ENCODE assay signal across 8 mouse cellular contexts in genomic region chr15:52153421-52153820, GRCm38 (mm10).
A peak's percentile ranks its signal among the peaks of the same experiment; 100 is the strongest.
DNase-seq lines count a peak whose midpoint lies in the region; ATAC-seq and TF ChIP-seq lines count a peak whose summit lies in the region.

No protein-coding gene starts in this region.

- H3K27ac ChIP-seq in hindbrain, embryonic 11.5 days (ENCODE audit: low read depth, low read length) = no peak overlapping the region
- H3K27ac ChIP-seq in hindbrain, embryonic 16.5 days (ENCODE audit: low read depth, low read length) = no peak overlapping the region
- no peak overlapping the region for H3K27ac ChIP-seq in intestine, embryonic 16.5 days (ENCODE audit: low read length)

- DNase-seq in hindbrain, embryonic 11.5 days (ENCODE audit: low spot score) = peak; percentile 40
- DNase-seq in adrenal gland, postnatal 14 days = peak; percentile 37
- DNase-seq in kidney, postnatal 36 days = peak; percentile 22 to 63
- no peak for DNase-seq in thymus, postnatal 25 days

- ATAC-seq in hindbrain, embryonic 11.5 days (ENCODE audit: low FRiP score) = no peak
- ATAC-seq in hindbrain, embryonic 16.5 days = no peak
- ATAC-seq in CD4-positive, CD25-positive, alpha-beta regulatory T cell, adult 4 months = no peak
- no peak for ATAC-seq in intestine, embryonic 16.5 days

- 39% methylated on average over 5 of the region's 5 CpGs for WGBS in hindbrain, embryonic 11.5 days
- 31% methylated on average over 5 of the region's 5 CpGs for WGBS in hindbrain, embryonic 16.5 days
- 30% methylated on average over 5 of the region's 5 CpGs for WGBS in intestine, embryonic 16.5 days

- no peak overlapping the region for H3K4me2 ChIP-seq in hindbrain, embryonic 11.5 days (replicated peaks; ENCODE audit: low read depth, low read length)
- H3K4me2 ChIP-seq in hindbrain, embryonic 16.5 days (ENCODE audit: low read length) = no peak overlapping the region
- H3K4me2 ChIP-seq in intestine, embryonic 16.5 days (ENCODE audit: low read depth, low read length) = no peak overlapping the region

- TF ChIP-seq CTCF in E14TG2a.4 (conservative IDR thresholded peaks at IDR 0.05; ENCODE audit: low read length) = peak; percentile 69

- no peak overlapping the region for H3K4me3 ChIP-seq in hindbrain, embryonic 11.5 days (ENCODE audit: low read depth, low read length)
- no peak overlapping the region for H3K4me3 ChIP-seq in hindbrain, embryonic 16.5 days (ENCODE audit: low read length)
- H3K4me3 ChIP-seq in E14TG2a.4 (replicated peaks; ENCODE audit: low read length) = no peak overlapping the region
- H3K4me3 ChIP-seq in intestine, embryonic 16.5 days (ENCODE audit: low read length) = no peak overlapping the region

- no peaks in the 10 kb centered on the region for H3K36me3 ChIP-seq in hindbrain, embryonic 11.5 days (ENCODE audit: control insufficient read depth, insufficient read depth, low read length)
- H3K36me3 ChIP-seq in hindbrain, embryonic 16.5 days (ENCODE audit: control insufficient read depth, insufficient read depth, low read length) = no peaks in the 10 kb centered on the region
- H3K36me3 ChIP-seq in E14TG2a.4 (ENCODE audit: insufficient read depth, low read length) = no peaks in the 10 kb centered on the region
- no peaks in the 10 kb centered on the region for H3K36me3 ChIP-seq in intestine, embryonic 16.5 days (ENCODE audit: control insufficient read depth, insufficient read depth, low read length)

- no peak overlapping the region for H3K9ac ChIP-seq in hindbrain, embryonic 11.5 days (ENCODE audit: low read depth, low read length)
- H3K9ac ChIP-seq in hindbrain, embryonic 16.5 days (ENCODE audit: low read depth, low read length) = no peak overlapping the region
- no peak overlapping the region for H3K9ac ChIP-seq in intestine, embryonic 16.5 days (ENCODE audit: low read depth, low read length)

- no peaks in the 10 kb centered on the region for H3K9me3 ChIP-seq in hindbrain, embryonic 11.5 days (ENCODE audit: control insufficient read depth, low read length)
- H3K9me3 ChIP-seq in hindbrain, embryonic 16.5 days (ENCODE audit: control insufficient read depth, low read length) = no peaks in the 10 kb centered on the region
- no peaks in the 10 kb centered on the region for H3K9me3 ChIP-seq in E14TG2a.4 (ENCODE audit: low read length)
- H3K9me3 ChIP-seq in intestine, embryonic 16.5 days (ENCODE audit: control insufficient read depth, low read length) = no peaks in the 10 kb centered on the region

- H3K27me3 ChIP-seq in hindbrain, embryonic 11.5 days (ENCODE audit: control insufficient read depth, insufficient read depth, low read length) = no peaks in the 10 kb centered on the region
- no peaks in the 10 kb centered on the region for H3K27me3 ChIP-seq in hindbrain, embryonic 16.5 days (replicated peaks; ENCODE audit: control insufficient read depth, insufficient read depth, low read length)
- no peaks in the 10 kb centered on the region for H3K27me3 ChIP-seq in E14TG2a.4 (ENCODE audit: insufficient read depth, low read length)
- H3K27me3 ChIP-seq in intestine, embryonic 16.5 days (replicated peaks; ENCODE audit: control insufficient read depth, insufficient read depth, low read length) = no peaks in the 10 kb centered on the region

- H3K4me1 ChIP-seq in hindbrain, embryonic 11.5 days (replicated peaks; ENCODE audit: control insufficient read depth, insufficient read depth, low read length) = no peaks in the 10 kb centered on the region
- no peaks in the 10 kb centered on the region for H3K4me1 ChIP-seq in hindbrain, embryonic 16.5 days (ENCODE audit: control insufficient read depth, insufficient read depth, low read depth, low read length)
- no peaks in the 10 kb centered on the region for H3K4me1 ChIP-seq in E14TG2a.4 (replicated peaks; ENCODE audit: low read depth, low read length)
- no peaks in the 10 kb centered on the region for H3K4me1 ChIP-seq in intestine, embryonic 16.5 days (ENCODE audit: control insufficient read depth, insufficient read depth, low read length)
